ENCODE assay signal across 17 mouse cellular contexts in genomic region chr11:6987105-6987504, GRCm38 (mm10).
"Had no signal": no experiment of that assay in that cellular context is flagged by ENCODE, and none has a peak within 500 bp of the region (broad histone marks: within the 10 kb centered on the region; RNA-seq: fewer than 3 reads in every experiment).

No protein-coding gene starts in this region.

- DNase-seq: liver, embryonic 13.5 days; lung, adult 2 months; lung, postnatal 14 days; lung, postnatal 4 days; midbrain, embryonic 14.5 days; right cerebral cortex, postnatal 14 days; thymus, adult 2 months; thymus, postnatal 25 days; thymus, postnatal 4 days had no signal

- H3K4me3 ChIP-seq: liver, embryonic 13.5 days; lung, embryonic 15.5 days; midbrain, embryonic 10.5 days; midbrain, embryonic 12.5 days; neural tube, embryonic 12.5 days; stomach, embryonic 15.5 days had no signal

- H3K27ac ChIP-seq: liver, embryonic 13.5 days; lung, embryonic 15.5 days; midbrain, embryonic 10.5 days; midbrain, embryonic 12.5 days; neural tube, embryonic 12.5 days; stomach, embryonic 15.5 days; stomach, postnatal 0 days had no signal

- H3K4me2 ChIP-seq: liver, embryonic 13.5 days; lung, embryonic 15.5 days; midbrain, embryonic 12.5 days; neural tube, embryonic 12.5 days; stomach, embryonic 15.5 days had no signal

- H3K9me3 ChIP-seq: liver, embryonic 13.5 days; lung, embryonic 15.5 days; midbrain, embryonic 10.5 days; midbrain, embryonic 12.5 days; neural tube, embryonic 12.5 days; stomach, embryonic 15.5 days had no signal

- H3K9ac ChIP-seq: liver, embryonic 13.5 days; lung, embryonic 15.5 days; midbrain, embryonic 12.5 days; neural tube, embryonic 12.5 days; stomach, embryonic 15.5 days had no signal

- ATAC-seq: lung, postnatal 0 days; midbrain, embryonic 16.5 days had no signal

- H3K27me3 ChIP-seq: liver, embryonic 13.5 days; lung, embryonic 15.5 days; neural tube, embryonic 12.5 days; stomach, embryonic 15.5 days had no signal

- H3K4me1 ChIP-seq: liver, embryonic 13.5 days; lung, embryonic 15.5 days; neural tube, embryonic 12.5 days; stomach, embryonic 15.5 days had no signal

- H3K36me3 ChIP-seq: liver, embryonic 13.5 days; lung, embryonic 15.5 days; midbrain, embryonic 10.5 days; midbrain, embryonic 12.5 days; neural tube, embryonic 12.5 days; stomach, embryonic 15.5 days had no signal
